Mouse (Mus musculus) MEL (cell line): ENCODE measurements around the gene Lat2.

ENCODE experiments used
- ETS1 ChIP-seq: IDR thresholded peaks from 2 replicates; pipeline ENCODE4 v1.6.1; 2012; ENCODE audit warnings: low read depth, mild to moderate bottlenecking, inconsistent platforms, low read length, improper control_type of control experiment, moderate library complexity
- RCOR1 ChIP-seq: IDR thresholded peaks from 2 replicates; pipeline ENCODE4 v1.6.1; 2012; ENCODE audit warnings: low read depth, mild to moderate bottlenecking, inconsistent platforms, low read length, improper control_type of control experiment

GRCm38 (mm10) chr5:134614296-134614695, 529 bp downstream of the Lat2 start:
- TF ChIP-seq RCOR1 (no peak), ETS1 (no peak)
